Mouse (Mus musculus) spleen, postnatal 14 days (tissue): Measurements from ENCODE around the gene Ppil2.

Experiments
- DNase-seq, 2 experiments: peaks; one replicate each; pipeline ENCODE4 v3.0.0; 2021 to 2022; ENCODE audit warnings: low spot score in 2 of 2

Ppil2 gene

DNA sequence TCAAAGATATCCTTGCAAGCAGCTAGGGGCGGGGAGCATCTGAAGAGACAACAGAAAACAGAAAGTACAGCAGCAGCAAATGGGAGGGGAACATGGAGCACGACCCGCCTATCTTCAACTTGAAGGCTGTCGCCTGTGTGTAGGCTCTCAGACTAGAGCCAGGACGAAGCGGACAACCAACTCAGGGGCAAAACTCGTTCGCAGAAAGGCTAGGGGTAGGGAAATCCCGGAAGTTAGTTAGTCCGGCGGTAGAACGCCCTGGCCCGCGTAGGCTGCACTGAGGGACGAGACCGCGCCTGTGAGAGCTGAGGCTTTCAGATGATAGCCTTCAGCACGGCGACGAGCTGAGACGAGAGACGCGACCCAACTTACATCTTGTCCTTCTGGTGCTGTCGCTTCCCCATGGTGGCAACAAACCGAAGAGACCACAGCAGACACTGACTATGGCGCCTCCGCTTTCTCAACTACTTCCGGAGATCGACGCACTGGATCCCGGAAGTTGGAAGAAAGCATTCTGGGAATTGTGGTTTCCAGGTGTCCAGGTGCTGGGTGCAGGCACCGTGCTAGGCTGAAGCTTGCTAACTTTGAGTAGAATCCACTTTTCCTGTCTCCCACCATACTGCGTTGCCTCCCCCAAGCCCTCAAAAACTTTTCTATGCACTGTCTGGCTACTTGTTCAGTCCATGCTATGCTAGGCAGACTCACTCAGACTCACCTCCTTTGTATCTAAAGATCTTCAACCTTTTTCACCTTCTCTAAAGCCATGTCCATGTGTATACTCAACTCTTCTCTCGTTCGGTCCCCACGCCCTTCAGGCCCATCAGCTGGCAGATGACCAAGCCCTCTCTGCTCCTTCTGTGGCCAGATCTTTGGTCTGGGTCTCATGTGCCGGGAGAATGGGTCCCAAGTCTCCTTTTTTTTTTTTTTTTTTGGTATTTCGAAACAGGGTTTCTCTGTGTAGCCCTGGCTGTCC, at the start of gene Ppil2:
Ppil2 (minus strand) TSS at position 487 of the 973 bp plus-strand sequence.
- DNase-seq = peak; percentile 39 to 63

DNA sequence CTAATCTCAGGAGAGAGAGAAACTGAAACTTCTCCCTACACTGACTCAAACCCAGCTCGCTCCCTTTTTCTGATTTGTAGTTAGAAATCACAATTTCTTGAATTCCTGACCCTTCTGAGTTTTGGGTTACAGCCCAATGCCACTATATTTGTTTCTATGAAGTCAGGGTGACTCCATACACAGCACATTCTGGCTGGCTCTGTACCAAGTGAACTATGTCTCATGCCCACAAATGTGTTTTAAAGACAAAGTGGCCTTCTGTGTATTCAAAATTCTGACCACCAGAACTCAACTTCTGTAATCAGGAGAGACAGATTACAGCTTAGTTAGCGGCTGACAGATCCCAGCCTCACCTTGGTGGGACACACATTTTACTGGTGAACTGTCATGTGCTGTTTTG, 43.3 kb upstream of the Ppil2 start:
- DNase-seq = no peak

DNA sequence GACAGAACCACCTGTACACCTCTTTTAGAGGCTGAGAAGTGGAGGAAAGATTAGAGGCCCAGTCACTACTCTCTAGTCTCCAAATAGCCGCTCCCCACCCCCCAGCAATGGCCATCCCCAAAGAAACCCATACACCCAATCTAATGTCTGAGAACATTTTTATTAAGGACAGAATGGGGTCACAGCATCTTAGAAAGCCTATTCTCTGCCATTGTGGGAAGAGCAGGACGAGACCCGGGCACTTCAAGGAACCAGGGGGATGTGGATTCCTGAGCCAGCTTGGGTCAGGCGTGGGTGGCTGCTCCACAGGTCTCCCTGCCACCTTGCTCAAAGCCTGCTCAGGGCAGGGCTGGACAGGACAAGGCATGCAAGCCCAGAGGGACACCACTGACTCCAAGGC, 40.8 kb upstream of the Ppil2 start:
- DNase-seq = no peak

DNA sequence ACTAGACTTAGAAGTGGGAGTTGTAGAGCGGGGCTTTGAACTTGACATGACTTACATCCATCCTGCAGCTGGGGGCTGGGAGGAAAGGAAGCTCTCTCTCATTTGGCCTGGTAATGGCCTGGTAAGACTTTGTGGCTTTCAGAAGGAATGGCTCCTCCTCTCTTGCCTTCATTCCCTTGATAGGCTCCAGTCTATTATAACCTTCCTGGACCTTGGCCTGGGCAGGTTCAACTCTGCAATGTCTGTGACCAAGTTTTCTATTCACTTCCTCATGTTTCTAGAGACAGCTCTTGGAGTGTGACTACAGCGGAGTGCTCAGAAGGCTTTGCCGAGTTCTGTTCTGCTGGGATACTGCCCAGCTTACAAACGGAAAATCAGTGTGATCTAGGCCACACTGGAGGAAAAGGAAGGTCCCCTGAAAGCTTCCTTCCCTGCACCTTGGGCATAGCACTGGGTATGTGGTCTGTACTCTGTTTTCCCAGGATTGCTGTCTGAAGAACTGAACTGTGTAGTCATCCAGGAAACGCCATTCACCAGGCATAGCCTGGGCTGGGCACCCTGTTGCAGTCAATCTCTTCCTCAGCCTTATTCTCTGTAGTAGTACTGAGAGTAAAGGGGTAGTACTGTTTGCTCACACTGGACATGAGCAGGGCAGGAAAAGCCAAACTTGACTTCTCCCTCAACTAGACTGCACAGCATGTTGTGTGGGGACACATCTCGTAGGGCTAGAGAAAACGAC, 39.6 kb upstream of the Ppil2 start:
- DNase-seq = no peak

DNA sequence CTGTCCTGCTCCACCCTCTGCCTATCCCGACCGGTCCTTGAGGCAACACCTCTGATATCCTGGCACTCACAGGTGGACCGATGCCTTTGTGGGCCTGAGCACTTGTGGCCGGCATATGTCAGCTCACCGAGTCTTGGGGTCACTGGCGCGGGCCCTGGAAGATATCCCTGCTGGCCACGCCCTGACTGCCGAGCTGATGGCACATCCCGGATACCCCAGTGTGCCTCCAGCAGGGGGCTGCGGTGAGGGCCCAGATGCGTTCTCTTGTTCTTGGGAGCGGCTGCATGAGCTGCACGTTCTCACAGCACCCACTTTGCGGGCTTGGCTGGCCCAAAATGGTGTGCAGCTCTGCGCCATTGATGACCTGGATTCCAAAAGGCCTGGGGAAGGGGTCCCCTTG, 37.0 kb upstream of the Ppil2 start:
- no peak for DNase-seq

DNA sequence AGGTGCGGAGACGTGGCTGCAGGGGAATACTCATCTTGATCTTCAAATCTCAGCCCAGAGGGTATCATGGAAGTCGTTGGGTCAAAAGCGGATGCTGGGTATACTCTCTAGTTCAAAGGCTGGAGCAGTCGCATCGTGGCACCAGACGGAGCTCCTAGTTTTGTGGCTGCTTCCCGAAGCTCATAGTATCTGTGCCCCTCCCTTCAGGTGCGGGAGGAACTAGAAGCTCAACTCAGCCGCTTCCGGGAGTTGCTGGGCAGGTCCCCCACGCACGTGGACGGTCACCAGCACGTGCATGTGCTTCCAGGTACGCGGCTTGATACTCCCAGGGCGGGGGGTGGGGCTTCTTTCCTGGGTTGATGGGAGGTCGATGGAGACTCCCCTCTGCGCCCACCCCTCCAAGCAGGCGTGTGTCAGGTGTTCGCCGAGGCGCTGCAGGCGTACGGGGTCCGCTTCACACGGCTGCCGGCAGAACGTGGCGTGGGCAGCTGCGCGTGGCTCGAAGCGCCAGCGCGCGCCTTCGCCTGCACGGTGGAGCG, 36.4 kb upstream of the Ppil2 start:
- DNase-seq = no peak

DNA sequence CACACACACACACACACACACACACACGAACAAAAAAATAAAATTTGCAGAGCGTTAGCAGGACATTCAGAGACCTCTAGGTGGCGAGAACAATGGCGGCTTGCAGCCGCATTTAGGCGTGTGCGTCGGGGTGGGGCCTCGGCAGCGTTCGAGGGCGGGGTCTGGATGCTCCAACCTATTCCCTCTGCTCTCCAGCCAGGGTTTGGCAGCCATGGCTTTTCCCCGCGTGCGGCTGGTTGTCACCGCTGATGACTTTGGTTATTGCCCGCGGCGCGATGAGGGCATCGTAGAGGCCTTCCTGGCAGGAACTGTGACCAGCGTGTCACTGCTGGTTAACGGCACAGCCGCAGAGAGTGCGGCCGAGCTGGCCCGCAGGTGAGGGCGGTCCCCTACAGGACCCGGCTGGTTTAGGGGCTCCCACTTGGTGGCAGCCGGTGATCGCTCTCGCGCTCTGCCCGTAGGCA, 35.7 kb upstream of the Ppil2 start, which contains the start of gene Ccdc116:
Ccdc116 (minus strand) TSS at position 458 of the 464 bp plus-strand sequence.
- peak; percentile 35 to 57 for DNase-seq

DNA sequence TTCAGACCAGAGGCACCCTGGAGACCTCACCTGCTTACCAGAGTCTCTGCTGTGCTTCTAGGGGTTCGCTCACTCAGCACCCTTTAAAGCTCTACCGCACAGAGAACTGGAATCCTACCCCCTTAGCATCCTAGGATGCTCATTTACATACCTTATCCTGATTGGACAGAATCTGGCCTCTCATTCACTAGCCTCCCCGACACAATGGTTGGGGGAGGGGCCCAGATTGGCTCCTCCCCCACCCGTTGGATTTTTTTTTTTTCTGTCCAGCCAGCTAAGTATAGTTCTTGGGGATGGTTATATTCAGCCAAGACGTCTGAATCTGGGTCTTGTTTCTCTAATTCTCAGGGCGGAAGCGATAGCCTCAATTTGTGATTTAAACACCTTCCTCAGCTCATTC, 33.3 kb upstream of the Ppil2 start, which contains the start of gene Ydjc:
Ydjc (plus strand) TSS at position 283 of the 400 bp plus-strand sequence.
- no peak for DNase-seq

DNA sequence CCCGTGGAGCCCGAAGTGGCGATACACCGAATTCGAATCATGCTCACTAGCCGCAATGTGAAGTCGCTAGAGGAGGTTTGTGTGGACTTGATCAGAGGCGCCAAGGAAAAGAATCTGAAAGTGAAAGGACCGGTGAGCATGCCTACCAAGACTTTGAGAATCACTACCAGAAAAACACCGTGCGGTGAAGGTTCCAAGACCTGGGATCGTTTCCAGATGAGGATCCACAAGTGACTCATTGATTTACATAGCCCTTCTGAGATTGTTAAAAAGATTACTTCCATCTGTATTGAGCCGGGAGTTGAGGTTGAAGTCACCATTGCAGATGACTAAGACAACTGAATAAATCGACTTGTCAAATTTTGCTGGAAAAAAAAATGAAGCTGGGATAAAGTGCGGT, 26.3 kb upstream of the Ppil2 start:
- no peak for DNase-seq

DNA sequence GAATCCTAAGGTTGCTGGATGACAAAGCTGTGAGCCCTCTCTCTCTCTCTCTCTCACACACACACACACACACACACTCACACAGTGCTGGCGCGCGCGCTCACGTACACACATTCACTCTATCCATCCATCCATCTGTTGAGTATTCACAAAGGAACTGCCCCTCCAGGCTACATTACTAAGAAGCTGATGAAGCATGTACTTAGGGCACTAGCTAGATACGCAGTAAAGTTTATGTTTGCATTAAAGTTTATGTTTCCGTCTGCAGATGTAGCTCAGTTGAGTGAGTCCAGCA, 21.8 kb upstream of the Ppil2 start:
- no peak for DNase-seq

DNA sequence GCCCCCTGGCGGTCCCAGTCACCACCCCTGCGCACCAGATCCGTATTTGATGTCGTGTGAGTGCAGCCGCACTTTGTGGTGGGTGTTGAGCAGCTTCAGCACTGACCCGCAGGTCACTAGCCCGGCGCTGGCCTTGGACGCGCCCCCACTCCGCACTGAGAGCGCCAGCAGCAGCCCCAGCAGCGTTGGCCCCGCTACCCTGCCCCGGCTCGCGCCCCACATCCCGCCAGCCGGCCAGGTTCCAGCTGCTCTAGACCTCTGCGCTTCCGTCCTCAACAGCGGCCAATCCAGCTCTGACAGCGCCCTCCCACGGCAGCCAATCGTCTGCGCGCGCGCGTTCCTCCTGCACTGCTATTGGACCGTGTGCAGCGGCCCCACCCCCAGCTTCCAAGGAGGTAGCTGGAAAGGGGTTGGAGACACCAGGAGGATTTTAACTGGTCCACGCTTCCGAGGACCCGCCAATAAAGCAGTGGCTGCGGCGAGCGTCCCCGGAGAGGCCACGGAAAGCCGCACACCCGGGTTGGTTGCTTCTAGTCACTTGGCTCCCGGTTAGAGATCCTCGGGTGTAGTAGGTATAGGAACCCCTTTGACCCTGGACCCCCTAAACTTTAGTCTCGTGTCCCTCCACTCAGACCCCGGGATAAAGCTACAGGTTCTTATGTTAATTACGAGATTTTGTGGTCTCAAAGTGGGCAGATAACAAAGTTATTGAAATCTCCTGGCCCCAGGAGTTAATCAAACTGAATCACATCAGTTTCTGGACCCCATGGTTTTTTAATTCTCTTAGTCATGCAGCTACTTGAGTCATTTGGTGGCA, 21.2 kb upstream of the Ppil2 start, which contains the start of gene Sdf2l1:
Sdf2l1 (minus strand) TSS at position 295 of the 817 bp plus-strand sequence.
- DNase-seq = peak; percentile 90 to 93

DNA sequence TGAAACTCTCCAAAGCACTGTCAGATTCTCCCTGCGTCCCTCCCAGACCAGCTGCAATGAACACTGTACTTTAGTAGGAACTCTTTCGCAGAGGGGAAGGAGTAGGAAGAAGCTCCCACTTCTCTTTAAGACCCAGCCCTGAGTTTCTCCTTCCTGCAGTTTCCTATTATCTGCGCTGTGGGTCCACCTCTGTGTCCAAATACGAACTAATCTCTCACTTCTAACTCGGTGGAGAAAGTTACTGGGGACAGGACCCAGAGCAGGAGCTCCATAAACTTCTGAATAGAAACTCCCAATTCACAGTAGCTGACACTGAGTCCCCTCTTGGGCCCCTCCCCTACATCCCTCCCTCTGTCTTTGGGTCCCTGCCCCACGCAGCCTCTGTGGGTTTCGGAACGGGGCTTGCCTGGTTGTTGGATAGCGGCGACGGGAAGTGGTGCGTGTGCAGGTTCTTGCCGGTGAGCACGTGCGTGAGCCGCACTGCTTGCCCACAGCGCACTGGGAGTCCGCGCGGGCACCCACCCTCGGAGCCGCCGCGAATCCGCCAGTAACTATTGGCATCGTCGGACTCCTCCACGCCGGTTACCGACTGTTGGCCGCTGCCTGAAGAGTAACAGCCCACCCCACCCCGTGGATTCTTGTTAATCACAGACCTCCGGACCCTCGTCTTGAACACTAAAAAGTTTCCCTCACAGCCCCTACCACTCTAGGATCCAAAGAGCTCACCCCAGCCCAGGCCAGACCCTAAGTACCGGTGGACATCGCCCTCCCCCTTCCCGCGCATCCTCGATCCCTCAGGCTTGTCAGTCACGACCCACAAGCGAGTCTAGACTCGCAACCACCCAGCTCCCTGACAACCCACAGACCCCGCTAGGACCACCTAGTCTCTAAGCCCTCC, 20.4 kb upstream of the Ppil2 start:
- DNase-seq = peak in 1 of 2 experiments; percentile 20

DNA sequence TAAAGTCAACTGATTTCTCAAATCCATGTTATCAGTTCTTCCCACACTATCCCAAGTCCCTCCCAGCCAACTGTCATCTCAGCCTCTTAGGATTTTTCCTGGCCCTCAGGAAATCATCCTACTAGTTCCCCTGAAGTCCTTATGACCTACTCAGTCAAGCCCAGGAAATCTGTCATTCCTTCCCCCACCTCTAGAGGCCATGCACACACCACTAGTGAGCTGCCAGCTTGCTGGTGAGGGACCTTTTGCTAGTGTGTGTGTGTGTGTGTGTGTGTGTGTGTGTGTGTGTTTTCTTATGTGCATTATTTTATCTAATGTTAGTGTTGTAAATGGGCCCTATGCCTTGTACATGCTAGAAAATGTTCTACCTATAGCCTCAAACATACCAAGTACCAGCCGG, 16.2 kb upstream of the Ppil2 start:
- peak in 1 of 2 experiments; percentile 49 for DNase-seq

DNA sequence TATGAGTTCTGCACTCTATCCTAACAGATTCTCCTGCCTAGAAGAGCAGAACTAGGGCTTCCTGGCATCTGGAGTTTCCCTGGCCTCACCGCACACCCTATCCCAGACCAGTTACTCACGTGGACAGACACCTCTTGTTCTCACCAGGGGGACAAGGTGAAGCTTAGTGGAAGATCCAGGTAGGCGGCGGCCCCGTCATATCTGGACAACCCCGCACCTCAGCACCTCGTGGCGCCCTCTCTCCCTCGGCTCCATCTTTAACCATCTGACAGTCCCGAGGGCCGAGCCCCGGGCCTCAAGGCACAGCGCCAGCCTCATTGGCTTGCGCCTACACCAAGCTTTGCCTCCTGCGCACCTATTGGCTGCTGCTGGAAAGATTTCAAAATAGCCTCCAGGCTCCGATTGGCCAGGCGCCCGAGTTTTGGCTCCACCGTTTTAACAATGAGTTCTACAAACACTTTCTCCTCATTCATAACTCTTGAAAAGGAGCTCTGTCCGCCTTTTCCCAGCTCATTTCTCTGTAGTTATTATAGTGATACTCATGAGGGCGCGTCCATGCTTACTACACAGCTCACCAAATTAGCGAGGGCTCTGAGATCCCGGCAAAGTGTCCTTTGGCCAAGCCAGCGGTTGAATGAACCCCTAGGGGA, 13.9 kb upstream of the Ppil2 start, which contains the start of gene 2610318N02Rik:
2610318N02Rik (minus strand) TSS at position 297 of the 650 bp plus-strand sequence.
- peak; percentile 64 to 70 for DNase-seq

DNA sequence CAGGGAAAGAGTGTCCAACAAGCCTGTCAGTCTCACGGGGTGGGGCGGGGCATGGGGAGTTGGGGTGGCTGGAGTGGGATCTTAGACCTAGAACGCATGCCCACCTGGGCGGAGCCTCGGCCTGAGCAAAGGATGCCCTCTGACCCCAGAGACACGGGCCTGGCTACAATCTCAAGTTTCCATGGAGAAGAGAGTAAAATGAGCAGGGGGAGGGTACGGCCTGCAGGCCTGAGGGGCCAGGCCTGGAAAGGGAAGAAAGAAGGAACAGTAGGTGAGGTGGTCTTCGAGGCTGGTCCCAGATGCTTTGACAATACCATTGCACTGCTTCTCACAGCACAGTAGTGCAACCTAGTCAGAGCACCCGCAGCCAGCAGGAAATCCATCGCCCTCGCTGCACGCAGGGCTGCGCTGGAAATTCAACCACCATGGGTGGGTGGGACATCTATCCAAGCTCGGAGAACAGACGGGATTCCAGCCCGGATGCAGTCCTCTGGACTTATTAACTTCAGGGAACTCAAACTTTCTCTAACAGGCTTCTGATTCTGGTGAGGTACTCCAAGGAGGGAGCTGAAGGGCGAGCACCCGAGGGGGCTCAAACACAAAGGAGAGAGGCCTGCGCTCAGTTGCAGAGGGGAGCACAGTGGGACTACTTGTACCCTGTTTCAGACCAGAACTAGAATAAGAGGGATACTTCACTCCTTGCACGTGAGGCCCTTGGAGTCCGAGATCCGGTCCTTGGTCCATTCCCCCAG, 13.2 kb upstream of the Ppil2 start:
- no peak for DNase-seq

DNA sequence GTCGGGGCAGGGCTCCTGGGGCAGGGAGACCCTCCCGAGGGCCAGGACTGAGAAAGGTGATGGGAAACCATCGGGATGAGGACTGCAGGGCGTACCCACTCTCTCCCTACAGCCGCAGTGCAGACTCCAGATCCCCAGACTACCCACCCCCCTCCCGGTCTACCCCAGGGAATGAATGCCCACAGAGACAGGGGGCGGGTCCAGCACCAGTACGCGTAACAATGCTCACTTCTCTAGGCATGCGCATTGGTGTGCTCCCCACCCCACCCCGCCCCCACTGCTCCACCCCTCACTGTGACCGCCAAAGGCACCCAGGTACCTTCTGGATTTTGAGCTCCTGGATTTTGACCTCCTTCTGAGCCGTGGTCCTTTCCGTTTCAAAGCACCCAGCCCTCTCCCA, 10.5 kb upstream of the Ppil2 start:
- DNase-seq = no peak

DNA sequence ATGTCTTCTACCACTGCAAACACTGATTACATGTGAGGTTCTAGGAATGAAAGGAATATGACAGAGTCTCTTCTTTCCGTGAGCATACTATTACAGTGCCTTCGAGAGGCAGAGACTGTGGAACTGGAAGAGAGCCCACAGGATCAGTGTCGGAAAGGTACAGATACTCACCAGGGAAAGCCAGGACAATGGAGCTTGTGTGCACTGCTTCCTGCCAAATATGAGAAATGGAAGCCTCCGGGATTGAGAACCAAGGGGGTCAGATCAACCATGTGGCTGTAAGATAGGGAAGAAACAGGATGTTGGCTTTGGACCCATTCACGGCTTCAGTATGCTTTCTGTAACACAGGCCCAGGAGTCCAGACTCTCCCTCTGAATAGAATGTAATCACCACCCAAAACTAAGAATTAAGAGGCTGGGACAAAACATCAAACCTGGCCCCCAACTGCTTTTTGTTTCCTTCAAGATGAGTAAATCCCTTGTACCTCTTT, 6.3 kb upstream of the Ppil2 start:
- DNase-seq = no peak

DNA sequence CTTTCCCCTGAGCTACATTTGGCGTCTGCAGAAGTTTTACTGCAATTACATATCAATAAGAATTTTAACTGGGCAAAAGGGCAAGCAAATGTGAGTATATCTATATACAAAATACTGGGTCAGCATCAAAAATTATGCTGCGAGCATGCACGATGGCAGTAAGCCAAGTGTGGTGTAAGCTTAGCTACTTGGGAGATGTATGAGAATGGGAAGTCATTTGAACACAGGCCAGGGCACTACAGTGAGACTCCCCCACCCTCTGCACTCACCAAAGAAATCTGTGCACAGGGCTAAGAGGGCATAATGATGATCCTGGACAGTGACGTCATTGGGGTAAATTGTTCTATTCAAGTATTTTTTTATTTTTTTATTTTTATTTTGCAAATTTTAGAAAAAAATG, 6.5 kb downstream of the Ppil2 start:
- DNase-seq = no peak
